ENCODE assay signal across 25 mouse cellular contexts in the genomic region with DNA sequence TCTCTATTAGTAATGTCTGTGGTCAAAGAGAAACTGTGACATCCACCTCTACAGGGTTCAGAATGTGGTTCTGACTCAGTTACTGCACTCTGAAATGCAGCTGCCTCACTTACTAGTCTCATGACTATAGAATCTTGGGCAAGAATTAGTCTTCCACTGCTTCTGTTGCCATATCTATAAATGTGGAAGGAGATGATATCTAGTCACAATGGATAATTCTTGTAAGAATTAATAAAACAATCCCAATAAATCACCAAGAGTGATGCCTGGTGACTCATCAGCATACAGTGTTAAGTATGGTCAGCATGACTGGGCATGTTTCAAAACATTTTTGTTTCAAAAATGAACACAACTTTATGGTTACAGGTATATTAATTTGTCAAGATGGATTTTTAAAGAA.
"Had no signal": no experiment of that assay in that cellular context is flagged by ENCODE, and none has a peak within 500 bp of the region (broad histone marks: within the 10 kb centered on the region; RNA-seq: fewer than 3 reads in every experiment).

No protein-coding gene starts in this region.

- H3K27me3 ChIP-seq: heart, embryonic 13.5 days; heart, embryonic 15.5 days; hindbrain, embryonic 13.5 days; hindbrain, embryonic 15.5 days; kidney, embryonic 15.5 days; limb, embryonic 13.5 days; limb, embryonic 15.5 days; liver, embryonic 12.5 days had no signal

- H3K4me1 ChIP-seq: heart, embryonic 15.5 days; hindbrain, embryonic 13.5 days; hindbrain, embryonic 15.5 days; kidney, embryonic 15.5 days had no signal

- H3K4me3 ChIP-seq: heart, adult 2 months; heart, embryonic 13.5 days; heart, embryonic 15.5 days; hindbrain, embryonic 13.5 days; hindbrain, embryonic 15.5 days; kidney, embryonic 15.5 days; limb, embryonic 13.5 days; limb, embryonic 15.5 days; liver, embryonic 12.5 days had no signal

- DNase-seq: gastrocnemius, postnatal 14 days; gastrocnemius, postnatal 36 days; heart, adult 2 months; heart, postnatal 14 days; heart, postnatal 36 days; kidney, adult 11 months; kidney, adult 2 months; kidney, adult 9 months; kidney, postnatal 10 days; kidney, postnatal 25 days; kidney, postnatal 4 days; layer of hippocampus, adult 9-11 months; layer of hippocampus, postnatal 36 days; left cerebral cortex, postnatal 4 days had no signal

- H3K27ac ChIP-seq: heart, adult 2 months; heart, embryonic 13.5 days; heart, embryonic 15.5 days; hindbrain, embryonic 13.5 days; hindbrain, embryonic 15.5 days; hindbrain, postnatal 0 days; kidney, embryonic 15.5 days; limb, embryonic 13.5 days; limb, embryonic 15.5 days; liver, embryonic 12.5 days had no signal

- H3K4me2 ChIP-seq: heart, embryonic 11.5 days; heart, embryonic 13.5 days; heart, embryonic 15.5 days; hindbrain, embryonic 13.5 days; hindbrain, embryonic 15.5 days; kidney, embryonic 15.5 days; limb, embryonic 13.5 days; limb, embryonic 15.5 days; liver, embryonic 12.5 days had no signal

- ATAC-seq: hindbrain, postnatal 0 days; intestine, embryonic 16.5 days; liver, embryonic 12.5 days had no signal

- H3K9me3 ChIP-seq: heart, embryonic 13.5 days; heart, embryonic 15.5 days; hindbrain, embryonic 13.5 days; hindbrain, embryonic 15.5 days; kidney, embryonic 15.5 days; limb, embryonic 13.5 days; limb, embryonic 15.5 days; liver, embryonic 12.5 days had no signal

- H3K36me3 ChIP-seq: heart, embryonic 13.5 days; heart, embryonic 15.5 days; hindbrain, embryonic 13.5 days; hindbrain, embryonic 15.5 days; kidney, embryonic 15.5 days; limb, embryonic 13.5 days; limb, embryonic 15.5 days; liver, embryonic 12.5 days had no signal

- H3K9ac ChIP-seq: heart, embryonic 13.5 days; heart, embryonic 15.5 days; hindbrain, embryonic 13.5 days; hindbrain, embryonic 15.5 days; kidney, embryonic 15.5 days; limb, embryonic 13.5 days; limb, embryonic 15.5 days; liver, embryonic 12.5 days had no signal
